Mouse (Mus musculus) ES-E14 (cell line): ENCODE results near the gene Sec16a. TPM values are rescaled to one million over a fixed set of nuclear protein-coding genes. Genes with fewer than 3 reads are reported as not detected.

Experiments used
- DNase-seq: peaks from one replicate; pipeline ENCODE4 v3.0.0-alpha.2; 2013; ENCODE audit warnings: low read depth, low spot score
- H3K27ac ChIP-seq: 2 replicates; pipeline ENCODE4 v1.5.1; 2012; ENCODE audit warnings: low read depth, mild to moderate bottlenecking, low read length, moderate library complexity, mixed read lengths; ENCODE audit not compliant: poor library complexity, insufficient read depth, severe bottlenecking
- H3K36me3 ChIP-seq: 2 replicates; pipeline ENCODE4 v1.6.1; 2012; ENCODE audit warnings: mild to moderate bottlenecking, low read length, moderate library complexity, mixed read lengths; ENCODE audit not compliant: control insufficient read depth, poor library complexity, insufficient read depth, severe bottlenecking
- H3K4me1 ChIP-seq, 2 experiments: fragments of 150-350 bp in 1 of 2; sonication (generic) in 1 of 2; 2 replicates each; pipeline ENCODE4 v1.6.1; 2012; ENCODE audit warnings: low read length in 2 of 2, mild to moderate bottlenecking in 1 of 2, mixed read lengths in 1 of 2; ENCODE audit not compliant: control insufficient read depth in 2 of 2, insufficient read depth in 2 of 2, poor library complexity in 1 of 2
- H3K4me3 ChIP-seq, 2 experiments: fragments of 150-350 bp in 1 of 2; sonication (generic) in 1 of 2; 2 replicates each; pipeline ENCODE4 v1.5.1; 2012; ENCODE audit warnings: low read length in 2 of 2, low read depth in 1 of 2, mild to moderate bottlenecking in 1 of 2, mixed read lengths in 1 of 2; ENCODE audit not compliant: insufficient read depth in 1 of 2, poor library complexity in 1 of 2, severe bottlenecking in 1 of 2
- H3K9ac ChIP-seq: 2 replicates; pipeline ENCODE4 v1.6.1; 2012; ENCODE audit warnings: low read depth, mild to moderate bottlenecking, low read length, mixed read lengths; ENCODE audit not compliant: poor library complexity, insufficient read depth, severe bottlenecking
- H3K9me3 ChIP-seq: fragments of 150-350 bp; sonication (generic); 2 replicates; pipeline ENCODE4 v1.6.1; 2012; ENCODE audit warnings: low read depth, mild to moderate bottlenecking, low read length; ENCODE audit not compliant: control insufficient read depth, insufficient read depth
- CHD2 ChIP-seq: IDR thresholded peaks from 2 replicates; pipeline ENCODE4 v1.6.1; 2014; ENCODE audit warnings: mild to moderate bottlenecking, low read depth, low read length, inconsistent platforms
- HCFC1 ChIP-seq: IDR thresholded peaks from 2 replicates; pipeline ENCODE4 v1.6.1; 2012; ENCODE audit warnings: low read length, inconsistent platforms, borderline replicate concordance; ENCODE audit not compliant: insufficient read depth
- MAFK ChIP-seq: IDR thresholded peaks from 2 replicates; pipeline ENCODE4 v1.6.1; 2014; ENCODE audit warnings: mild to moderate bottlenecking, low read depth, low read length, inconsistent platforms; ENCODE audit not compliant: insufficient read depth
- ZC3H11A ChIP-seq: IDR thresholded peaks from 2 replicates; pipeline ENCODE4 v1.6.1; 2012; ENCODE audit warnings: low read depth, mild to moderate bottlenecking, inconsistent platforms, low read length, borderline replicate concordance
- ZNF384 ChIP-seq: IDR thresholded peaks from 2 replicates; pipeline ENCODE4 v1.6.1; 2012; ENCODE audit warnings: low read depth, low read length, inconsistent platforms
- in situ Hi-C, 2 experiments: fragments of 600-800 bp; cut with MboI; formaldehyde crosslinking; loops; one replicate each; pipeline ENCODE4 v1.15.1; 2025; ENCODE audit warnings: low sequenced_read_pairs in 2 of 2, inconsistent platforms in 1 of 2; ENCODE audit not compliant: unreplicated experiment in 2 of 2
- total RNA-seq: library from RNA; depleted of rRNA; stranded (reverse); fragments of 300-350 nt; gene quantifications from 2 replicates; pipeline ENCODE4 v1.2.3, GENCODE M21; 2012

The Sec16a gene
- total RNA-seq, 1 experiment = 47.3 TPM

DNA sequence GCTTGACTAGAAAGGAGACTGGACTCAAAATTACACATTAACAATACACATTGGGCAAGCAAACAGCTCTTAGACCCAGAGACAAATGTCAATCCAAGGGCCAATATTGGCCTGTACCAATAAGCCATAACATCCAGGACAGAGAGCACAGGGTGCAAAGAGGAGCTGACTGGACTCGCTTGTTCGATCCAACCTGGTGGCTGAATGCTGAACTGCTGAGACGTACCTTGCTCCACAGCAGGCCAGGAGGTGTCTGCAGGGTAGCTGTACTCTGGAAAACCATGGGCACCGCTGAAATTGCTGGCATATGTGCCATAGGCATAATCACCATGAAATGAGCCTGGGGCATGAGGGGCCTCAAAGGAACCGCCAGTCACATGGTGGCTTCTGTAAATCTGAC lies 15.2 kb downstream of the Sec16a start:
- Histone ChIP-seq H3K9ac (no peak overlapping the region), H3K9me3 (no peaks in the 10 kb centered on the region), H3K27ac (no peak overlapping the region), H3K36me3 (peaks cover 56% of the 10 kb centered on the region), H3K4me3 (no peak overlapping the region), H3K4me1 (no peaks in the 10 kb centered on the region)
- no peak for DNase-seq
- in situ Hi-C loops = loop anchor here in 1 of 2 experiments (25.0 kb wide), 1 partner anchor 482 kb away; the partner anchor contains the start of genes Med22, Rpl7a, Surf1 and Surf2
- TF ChIP-seq ZC3H11A = no peak
- no peak for TF ChIP-seq HCFC1
- TF ChIP-seq ZNF384 = no peak
- TF ChIP-seq MAFK = no peak
- TF ChIP-seq CHD2 = no peak

DNA sequence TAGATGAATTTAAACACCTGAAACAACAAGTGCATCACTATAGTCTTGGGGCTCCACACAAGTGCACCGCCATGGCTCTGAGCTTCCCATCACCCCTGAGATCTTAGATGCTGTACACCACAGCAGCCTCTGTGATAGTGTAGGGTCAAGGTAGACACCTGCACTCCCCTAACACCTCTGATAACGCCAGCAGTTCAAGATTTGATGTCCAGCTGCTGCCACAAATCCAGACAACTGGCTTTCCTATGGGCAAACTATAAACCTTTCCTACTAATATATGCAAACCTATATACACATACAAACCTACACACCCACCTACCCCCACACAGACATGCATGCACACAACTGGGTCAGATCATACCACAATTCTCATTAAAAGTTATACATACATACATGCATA lies 20.5 kb downstream of the Sec16a start:
- Histone ChIP-seq H3K4me3 (no peak overlapping the region), H3K9ac (no peak overlapping the region), H3K27ac (no peak overlapping the region), H3K4me1 (no peaks in the 10 kb centered on the region), H3K9me3 (no peaks in the 10 kb centered on the region), H3K36me3 (peaks cover 72% of the 10 kb centered on the region)
- in situ Hi-C loops = no loop called here
- no peak for DNase-seq
- TF ChIP-seq MAFK = no peak

DNA sequence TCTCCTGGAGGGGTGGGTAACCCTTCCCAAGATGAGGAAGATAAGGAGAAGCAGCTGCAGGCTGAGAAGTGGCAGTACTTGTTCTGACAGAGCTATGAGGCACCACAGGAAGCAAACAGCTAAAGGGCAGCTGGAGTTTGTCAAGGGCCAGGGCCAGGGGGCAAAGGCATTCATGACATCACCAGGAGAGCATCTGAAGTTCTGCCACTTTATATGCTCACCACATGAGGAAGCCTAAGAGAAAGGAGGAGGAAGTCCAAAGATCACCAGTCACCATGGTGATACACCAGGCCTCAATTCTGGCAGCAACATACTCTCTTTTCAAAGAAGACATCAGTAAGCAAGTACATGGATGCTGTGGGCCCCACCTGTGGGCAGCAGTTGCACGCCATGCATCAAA lies 21.9 kb downstream of the Sec16a start:
- Histone ChIP-seq H3K9me3 (no peaks in the 10 kb centered on the region), H3K9ac (no peak overlapping the region), H3K27ac (no peak overlapping the region), H3K4me3 (no peak overlapping the region), H3K4me1 (no peaks in the 10 kb centered on the region), H3K36me3 (peaks cover 64% of the 10 kb centered on the region)
- TF ChIP-seq MAFK (no peak), CHD2 (no peak), ZC3H11A (no peak), ZNF384 (no peak), HCFC1 (no peak)
- in situ Hi-C loops = no loop called here
- DNase-seq = no peak

DNA sequence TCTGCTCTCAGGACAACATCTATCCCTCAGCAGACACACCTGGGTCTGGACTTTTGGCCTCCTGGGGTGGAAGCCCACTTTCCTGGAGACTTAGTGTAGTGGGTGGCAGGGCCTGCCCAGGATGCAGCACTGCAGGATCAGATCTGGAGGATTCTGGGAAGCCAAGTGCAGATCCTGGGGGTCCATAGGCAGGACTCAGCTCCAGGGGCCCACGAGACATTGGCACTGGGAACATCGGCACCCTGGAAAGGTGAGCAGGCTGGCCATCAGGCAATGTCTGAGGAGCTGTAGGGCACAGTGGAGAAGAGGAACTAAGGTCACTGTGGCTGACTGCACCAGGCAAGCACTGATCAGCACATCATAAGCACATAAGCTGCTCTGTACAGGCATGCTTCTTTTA lies 23.0 kb downstream of the Sec16a start:
- DNase-seq = no peak
- Histone ChIP-seq H3K4me1 (no peaks in the 10 kb centered on the region), H3K4me3 (no peak overlapping the region), H3K9ac (no peak overlapping the region), H3K36me3 (peaks cover 65% of the 10 kb centered on the region), H3K9me3 (no peaks in the 10 kb centered on the region), H3K27ac (no peak overlapping the region)
- TF ChIP-seq ZNF384 (no peak), ZC3H11A (no peak), CHD2 (no peak), MAFK (no peak), HCFC1 (no peak)
- in situ Hi-C loops = no loop called here

DNA sequence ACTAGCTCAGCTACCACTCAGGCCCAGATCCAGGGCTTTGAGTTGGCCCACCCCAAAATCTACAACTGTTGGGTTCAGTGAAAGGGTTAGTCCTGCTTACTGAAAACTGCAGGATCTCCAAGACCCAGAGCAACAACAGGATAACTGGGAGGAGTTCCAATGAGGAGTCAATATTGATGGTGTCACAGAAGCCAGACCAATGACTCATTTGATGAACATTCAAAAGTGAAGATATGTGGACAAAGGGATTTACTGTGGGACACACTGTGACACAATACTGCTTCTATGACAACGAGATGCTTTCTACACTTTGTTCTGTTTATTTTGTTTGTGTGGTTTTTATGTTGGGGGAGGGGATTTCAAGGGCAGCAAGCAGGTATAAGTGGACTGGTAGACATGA lies 26.9 kb downstream of the Sec16a start:
- in situ Hi-C loops = no loop called here
- Histone ChIP-seq H3K9me3 (no peaks in the 10 kb centered on the region), H3K4me1 (no peaks in the 10 kb centered on the region), H3K27ac (no peak overlapping the region), H3K4me3 (no peak overlapping the region), H3K9ac (no peak overlapping the region), H3K36me3 (peaks cover 60% of the 10 kb centered on the region)
- DNase-seq = no peak
- TF ChIP-seq CHD2 = no peak
- TF ChIP-seq MAFK = no peak
- TF ChIP-seq ZNF384 = no peak
- no peak for TF ChIP-seq HCFC1
- no peak for TF ChIP-seq ZC3H11A
